Mouse (Mus musculus): ENCODE results near the gene Cpa4. TPM values are rescaled to one million over a fixed set of nuclear protein-coding genes. Genes with fewer than 3 reads are reported as not detected.
A peak's percentile ranks its signal among the peaks of the same experiment; 100 is the strongest.

Gene Cpa4
- polyA plus RNA-seq (2015; fragmentation: Nextera tagmentation; extraction: Ambion mirVana) = 0.05 and 0.07 TPM in 2 replicates

DNA sequence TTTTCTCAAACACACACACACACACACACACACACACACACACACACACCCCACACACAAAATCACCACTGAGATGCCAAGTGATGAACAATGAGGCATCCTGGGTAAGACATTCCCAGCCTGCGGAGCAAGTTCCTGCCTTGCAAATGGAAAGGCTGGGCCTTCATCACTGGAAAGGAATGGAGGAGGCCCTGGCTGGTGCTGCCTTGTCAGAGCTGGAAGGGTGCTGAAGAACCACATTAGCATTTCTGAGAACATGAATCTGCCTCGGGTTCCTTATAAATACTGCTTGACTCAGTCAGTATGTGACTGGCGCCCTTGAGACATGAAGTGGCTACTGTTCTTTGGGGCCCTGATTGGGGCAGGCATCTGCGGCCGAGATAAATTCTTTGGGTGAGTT lies at the start of gene Cpa4:
Gene Cpa4 (plus strand): TSS at position 301 of the 400 bp plus-strand sequence.
- H3K27me3 ChIP-seq (replicated peaks; ENCODE audit: insufficient read depth, low read length) = no peaks in the 10 kb centered on the region
- DNase-seq (ENCODE audit: low spot score) (no peak), ATAC-seq (no peak)
- H3K9ac ChIP-seq (replicated peaks; ENCODE audit: low read depth) = no peak within 1 kb of the TSS
- H3K4me1 ChIP-seq (ENCODE audit: insufficient read depth, low read depth, low read length) = peaks cover 3% of the 10 kb centered on the region; the same call in 1 of the 2 replicates
- no peak within 1 kb of the TSS for H3K4me3 ChIP-seq (ENCODE audit: low read depth, low read length)
- no peak within 1 kb of the TSS for H3K4me2 ChIP-seq (replicated peaks; ENCODE audit: low read depth, low read length)
- 49% methylated on average over 5 of the region's 5 CpGs for WGBS
- TF ChIP-seq EP300 (IDR thresholded peaks at IDR 0.05) = no peak
- no peak for TF ChIP-seq CTCF (IDR thresholded peaks at IDR 0.05)
- H3K27ac ChIP-seq (ENCODE audit: low read length) = no peak within 1 kb of the TSS
- no peaks in the 10 kb centered on the region for H3K36me3 ChIP-seq (ENCODE audit: insufficient read depth, low read length)
- H3K9me3 ChIP-seq (ENCODE audit: low read length) = no peaks in the 10 kb centered on the region

DNA sequence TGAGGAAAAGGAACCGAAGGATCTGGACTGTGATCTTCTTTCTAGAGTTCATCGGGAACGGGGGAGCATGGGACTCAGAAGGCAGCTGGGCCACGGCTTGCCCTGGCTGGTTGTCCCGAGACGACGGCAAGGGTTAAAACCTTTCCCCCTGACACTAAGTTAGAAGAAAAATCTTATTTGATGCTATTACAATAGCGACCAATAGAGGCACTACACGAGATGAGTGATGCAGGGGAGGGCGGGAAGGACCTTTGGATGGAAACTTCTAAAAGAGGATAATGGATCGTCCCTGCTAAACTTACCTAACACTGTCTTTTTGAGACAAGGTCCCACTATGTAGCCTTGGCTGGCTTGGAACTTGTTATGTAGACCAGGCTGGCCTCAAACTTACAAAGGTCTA lies 47.8 kb upstream of the Cpa4 start:
- Histone ChIP-seq H3K4me3 (ENCODE audit: low read depth, low read length) (no peak overlapping the region), H3K36me3 (ENCODE audit: insufficient read depth, low read length) (no peaks in the 10 kb centered on the region), H3K4me1 (ENCODE audit: insufficient read depth, low read depth, low read length) (no peaks in the 10 kb centered on the region), H3K4me2 (replicated peaks; ENCODE audit: low read depth, low read length) (no peak overlapping the region), H3K9ac (replicated peaks; ENCODE audit: low read depth) (no peak overlapping the region), H3K9me3 (ENCODE audit: low read length) (no peaks in the 10 kb centered on the region), H3K27ac (ENCODE audit: low read length) (no peak overlapping the region), H3K27me3 (replicated peaks; ENCODE audit: insufficient read depth, low read length) (no peaks in the 10 kb centered on the region)
- ATAC-seq (no peak), DNase-seq (ENCODE audit: low spot score) (no peak)
- TF ChIP-seq CTCF (IDR thresholded peaks at IDR 0.05) (peak; percentile 41), EP300 (IDR thresholded peaks at IDR 0.05) (no peak)
- 64% methylated on average over 11 of the region's 11 CpGs for WGBS

DNA sequence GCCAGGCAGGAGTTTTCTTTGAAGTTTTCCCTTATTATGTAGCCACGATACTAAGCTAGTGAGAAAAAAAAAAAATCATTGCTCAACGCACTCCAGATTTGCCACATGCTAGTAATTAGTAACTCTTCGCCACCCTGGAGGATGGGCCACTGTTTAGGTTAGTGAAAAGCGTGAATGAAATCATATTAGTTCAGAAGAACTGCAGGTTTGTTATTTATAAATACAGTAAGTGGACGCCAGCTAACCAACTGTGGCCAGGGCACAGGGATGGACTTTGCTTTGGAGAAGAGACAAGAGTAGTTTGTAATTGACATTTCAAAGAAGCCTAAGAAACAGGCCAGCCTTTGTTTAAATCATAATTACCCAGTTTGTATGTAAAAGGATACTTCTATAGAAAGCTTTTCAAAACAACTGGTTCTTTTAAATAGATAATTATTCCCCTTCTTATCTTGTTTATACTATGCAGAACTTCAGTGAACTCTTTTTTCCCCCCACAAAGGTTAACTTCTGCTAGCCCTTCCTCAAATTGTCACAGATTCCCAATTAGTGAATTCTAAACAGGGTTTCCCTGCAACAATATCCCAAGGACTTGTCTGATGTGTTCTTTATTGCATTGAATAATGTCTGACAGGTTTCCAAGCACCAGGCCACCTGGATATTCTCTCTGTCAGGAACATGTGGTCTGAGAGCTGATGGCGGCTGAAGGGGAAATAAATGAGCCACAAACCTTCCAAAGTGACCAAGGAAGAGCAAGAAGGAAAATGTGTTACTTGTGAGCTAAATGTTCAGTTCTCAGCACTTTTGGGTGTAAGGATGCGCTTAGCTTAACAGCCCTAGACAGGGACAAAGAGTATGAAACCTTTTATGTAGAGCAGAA lies 42.5 kb upstream of the Cpa4 start:
- H3K9ac ChIP-seq (replicated peaks; ENCODE audit: low read depth) = no peak overlapping the region
- DNase-seq (ENCODE audit: low spot score) (no peak), ATAC-seq (no peak)
- no peaks in the 10 kb centered on the region for H3K9me3 ChIP-seq (ENCODE audit: low read length)
- H3K27ac ChIP-seq (ENCODE audit: low read length) = no peak overlapping the region
- TF ChIP-seq EP300 (IDR thresholded peaks at IDR 0.05) (no peak), CTCF (IDR thresholded peaks at IDR 0.05) (no peak)
- no peak overlapping the region for H3K4me3 ChIP-seq (ENCODE audit: low read depth, low read length)
- H3K36me3 ChIP-seq (ENCODE audit: insufficient read depth, low read length) = no peaks in the 10 kb centered on the region
- H3K27me3 ChIP-seq (replicated peaks; ENCODE audit: insufficient read depth, low read length) = no peaks in the 10 kb centered on the region
- H3K4me2 ChIP-seq (replicated peaks; ENCODE audit: low read depth, low read length) = no peak overlapping the region
- WGBS = 66% methylated on average over 7 of the region's 7 CpGs
- no peaks in the 10 kb centered on the region for H3K4me1 ChIP-seq (ENCODE audit: insufficient read depth, low read depth, low read length)

DNA sequence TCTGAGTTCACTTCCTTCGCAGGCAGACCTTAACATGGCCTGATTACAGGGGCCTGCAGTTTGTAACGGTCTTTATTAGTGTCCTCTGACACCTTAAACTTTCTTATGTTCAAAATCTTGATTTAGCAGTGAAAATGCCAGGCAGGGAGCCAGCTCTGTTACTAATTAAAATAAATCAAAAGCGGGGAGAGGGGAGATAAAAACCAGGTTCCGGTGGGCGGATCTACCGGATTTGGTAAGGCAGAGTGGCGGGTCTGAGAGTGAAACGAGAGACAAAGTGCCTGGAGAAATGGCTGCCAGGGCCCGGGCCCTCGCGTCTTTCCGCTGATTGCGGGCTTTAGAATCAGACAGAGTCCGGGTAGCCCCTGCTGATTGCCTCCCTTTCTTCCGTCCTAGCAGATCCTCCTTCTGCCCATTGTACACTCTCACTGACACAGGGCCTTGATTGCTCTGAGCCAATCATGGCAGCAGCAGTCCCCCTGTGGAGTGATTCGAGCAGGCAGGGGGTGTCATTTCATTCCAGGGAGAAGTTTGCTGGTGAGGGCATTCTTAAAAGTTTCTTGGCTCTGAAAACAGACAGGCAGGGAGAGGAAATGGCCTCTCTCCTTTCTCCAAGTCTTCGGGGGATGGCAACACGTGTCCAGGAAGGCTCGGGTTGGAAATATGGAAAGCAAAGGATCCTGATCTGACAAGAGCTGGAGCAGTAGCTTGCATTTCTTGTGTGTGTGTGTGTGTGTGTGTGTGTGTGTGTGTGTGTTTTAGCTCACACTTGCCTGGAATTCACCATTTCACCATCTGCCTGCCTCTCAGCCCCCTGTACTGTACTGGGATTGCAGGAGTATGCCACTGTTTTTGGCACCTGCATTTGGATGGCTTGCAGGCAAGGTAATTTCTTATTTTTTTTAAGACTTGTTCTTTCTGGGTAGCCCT lies 41.3 kb upstream of the Cpa4 start:
- Histone ChIP-seq H3K36me3 (ENCODE audit: insufficient read depth, low read length) (no peaks in the 10 kb centered on the region), H3K9me3 (ENCODE audit: low read length) (no peaks in the 10 kb centered on the region), H3K4me1 (ENCODE audit: insufficient read depth, low read depth, low read length) (no peaks in the 10 kb centered on the region), H3K27ac (ENCODE audit: low read length) (peak overlapping the region; percentile 79), H3K4me2 (replicated peaks; ENCODE audit: low read depth, low read length) (peak overlapping the region; percentile 37), H3K27me3 (replicated peaks; ENCODE audit: insufficient read depth, low read length) (no peaks in the 10 kb centered on the region), H3K4me3 (ENCODE audit: low read depth, low read length) (0 out of 2 replicates have a peak overlapping the region, but pooled peaks have one; percentile 0), H3K9ac (replicated peaks; ENCODE audit: low read depth) (no peak overlapping the region)
- 14% methylated on average over 19 of the region's 19 CpGs for WGBS
- peak; percentile 2; the same call in 1 of the 2 replicates for TF ChIP-seq CTCF (IDR thresholded peaks at IDR 0.05)
- no peak for TF ChIP-seq EP300 (IDR thresholded peaks at IDR 0.05)
- DNase-seq (ENCODE audit: low spot score) (peak; percentile 52), ATAC-seq (peak; percentile 47)

DNA sequence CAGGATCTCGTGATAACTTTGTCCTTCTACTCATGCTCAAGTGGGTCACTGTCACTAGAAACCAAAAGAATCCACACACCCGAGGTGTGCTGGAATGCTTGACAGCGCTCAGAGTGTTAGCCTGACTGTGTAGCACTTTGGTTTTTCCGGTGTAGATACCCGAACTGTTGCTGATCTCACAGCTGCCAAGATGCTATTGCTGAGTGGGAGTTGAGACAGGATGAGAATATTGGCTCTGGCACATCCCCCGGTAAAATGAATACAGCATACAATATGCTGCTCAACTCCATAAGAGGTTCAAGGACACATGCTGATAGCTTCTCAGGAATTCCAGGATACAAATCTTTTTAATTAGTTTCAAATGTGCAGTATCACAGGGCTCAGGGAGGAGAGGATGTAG lies 39.4 kb upstream of the Cpa4 start:
- H3K27ac ChIP-seq (ENCODE audit: low read length) = no peak overlapping the region
- H3K9me3 ChIP-seq (ENCODE audit: low read length) = no peaks in the 10 kb centered on the region
- no peaks in the 10 kb centered on the region for H3K36me3 ChIP-seq (ENCODE audit: insufficient read depth, low read length)
- peak; percentile 8; the same call in 1 of the 2 replicates for ATAC-seq
- no peak overlapping the region for H3K4me2 ChIP-seq (replicated peaks; ENCODE audit: low read depth, low read length)
- H3K4me3 ChIP-seq (ENCODE audit: low read depth, low read length) = no peak overlapping the region
- no peaks in the 10 kb centered on the region for H3K27me3 ChIP-seq (replicated peaks; ENCODE audit: insufficient read depth, low read length)
- no peaks in the 10 kb centered on the region for H3K4me1 ChIP-seq (ENCODE audit: insufficient read depth, low read depth, low read length)
- 15% methylated on average over 6 of the region's 6 CpGs for WGBS
- no peak overlapping the region for H3K9ac ChIP-seq (replicated peaks; ENCODE audit: low read depth)
- no peak for TF ChIP-seq CTCF (IDR thresholded peaks at IDR 0.05)
- TF ChIP-seq EP300 (IDR thresholded peaks at IDR 0.05) = no peak
- no peak for DNase-seq (ENCODE audit: low spot score)

DNA sequence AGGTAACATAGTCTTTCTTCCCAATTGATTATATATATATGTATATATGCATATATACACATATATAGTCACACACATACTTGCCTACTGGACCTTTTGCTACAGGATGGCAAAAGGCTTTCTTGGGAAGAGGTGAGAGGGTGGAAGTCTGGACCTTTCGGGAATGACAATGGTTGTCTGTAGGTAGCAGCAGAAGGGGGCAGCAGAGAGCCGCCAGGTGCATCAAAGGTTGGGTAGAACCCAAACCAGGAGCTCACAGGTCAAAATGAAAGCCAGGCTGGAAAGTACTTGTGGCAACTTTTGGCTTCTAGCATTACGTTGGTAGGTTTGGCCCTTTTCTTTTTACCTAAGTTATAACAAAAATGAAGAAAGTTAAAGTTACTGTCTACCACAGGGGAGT lies 32.8 kb upstream of the Cpa4 start:
- Histone ChIP-seq H3K27me3 (replicated peaks; ENCODE audit: insufficient read depth, low read length) (no peaks in the 10 kb centered on the region), H3K9ac (replicated peaks; ENCODE audit: low read depth) (no peak overlapping the region), H3K9me3 (ENCODE audit: low read length) (no peaks in the 10 kb centered on the region), H3K4me2 (replicated peaks; ENCODE audit: low read depth, low read length) (no peak overlapping the region), H3K36me3 (ENCODE audit: insufficient read depth, low read length) (no peaks in the 10 kb centered on the region), H3K4me1 (ENCODE audit: insufficient read depth, low read depth, low read length) (no peaks in the 10 kb centered on the region), H3K27ac (ENCODE audit: low read length) (no peak overlapping the region), H3K4me3 (ENCODE audit: low read depth, low read length) (no peak overlapping the region)
- TF ChIP-seq CTCF (IDR thresholded peaks at IDR 0.05) (peak; percentile 73), EP300 (IDR thresholded peaks at IDR 0.05) (no peak)
- no peak for ATAC-seq
- DNase-seq (ENCODE audit: low spot score) = peak; percentile 63
- WGBS = 47% methylated on average over 3 of the region's 3 CpGs
